Mouse (Mus musculus): ENCODE measurements around the gene Tnnc1. TPM values are rescaled to one million over a fixed set of nuclear protein-coding genes. Genes with fewer than 3 reads are reported as not detected.

The Tnnc1 gene
- 0.27 and 0.83 TPM in 2 replicates for total RNA-seq (2014; rRNA removed)
- polyA plus RNA-seq (2012; rRNA removed): 0.32 TPM in 1 of 2 replicates, not detected in the other

DNA sequence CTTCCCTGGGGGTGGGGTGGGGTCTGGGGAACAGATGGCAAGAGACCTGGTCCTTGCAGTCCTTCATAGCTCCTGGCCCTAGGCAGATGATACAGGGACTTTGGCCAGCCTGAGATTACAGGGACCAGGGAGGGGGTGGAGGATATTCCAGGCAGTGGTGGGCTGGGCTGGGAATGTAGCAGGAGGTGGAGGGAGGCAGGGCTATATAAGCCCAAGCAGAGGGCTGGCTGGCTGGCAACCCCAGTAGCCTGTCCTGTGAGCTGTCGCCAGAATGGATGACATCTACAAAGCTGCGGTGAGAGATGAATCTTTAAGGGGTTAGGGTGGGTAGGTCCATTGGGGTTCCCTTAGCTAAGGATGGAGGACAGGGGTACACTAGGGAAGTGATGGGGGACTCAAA, at the start of gene Tnnc1:
Gene Tnnc1, plus strand, starts transcription at position 229 of the 400 bp plus-strand sequence.
- no peak for DNase-seq (ENCODE audit: extremely low read depth, low read depth, low spot score)
- peaks cover 9% of the 10 kb centered on the region for H3K36me3 ChIP-seq (ENCODE audit: control insufficient read depth, insufficient read depth, low read length)
- 89% methylated on average over 2 of the region's 2 CpGs for WGBS
- peaks cover 11% of the 10 kb centered on the region; the same call in 1 of the 2 replicates for H3K4me1 ChIP-seq (ENCODE audit: control insufficient read depth, insufficient read depth, low read length)
- TF ChIP-seq CTCF (IDR thresholded peaks at IDR 0.05; ENCODE audit: low read depth, low read length) (no peak), POLR2A (IDR thresholded peaks at IDR 0.05; ENCODE audit: extremely low read depth, insufficient read depth, low read length) (no peak)
- H3K4me3 ChIP-seq (ENCODE audit: insufficient read depth, low read depth, low read length): no peak within 1 kb of the TSS
- H3K9ac ChIP-seq (ENCODE audit: low read depth, low read length): no peak within 1 kb of the TSS
- H3K27me3 ChIP-seq (ENCODE audit: control insufficient read depth, insufficient read depth, low read length): no peaks in the 10 kb centered on the region
- H3K27ac ChIP-seq (replicated peaks; ENCODE audit: insufficient read depth, low read depth, low read length): no peak within 1 kb of the TSS
- peaks cover 19% of the 10 kb centered on the region; the same call in 1 of the 2 replicates for H3K79me2 ChIP-seq (ENCODE audit: control insufficient read depth, insufficient read depth, low read length)

DNA sequence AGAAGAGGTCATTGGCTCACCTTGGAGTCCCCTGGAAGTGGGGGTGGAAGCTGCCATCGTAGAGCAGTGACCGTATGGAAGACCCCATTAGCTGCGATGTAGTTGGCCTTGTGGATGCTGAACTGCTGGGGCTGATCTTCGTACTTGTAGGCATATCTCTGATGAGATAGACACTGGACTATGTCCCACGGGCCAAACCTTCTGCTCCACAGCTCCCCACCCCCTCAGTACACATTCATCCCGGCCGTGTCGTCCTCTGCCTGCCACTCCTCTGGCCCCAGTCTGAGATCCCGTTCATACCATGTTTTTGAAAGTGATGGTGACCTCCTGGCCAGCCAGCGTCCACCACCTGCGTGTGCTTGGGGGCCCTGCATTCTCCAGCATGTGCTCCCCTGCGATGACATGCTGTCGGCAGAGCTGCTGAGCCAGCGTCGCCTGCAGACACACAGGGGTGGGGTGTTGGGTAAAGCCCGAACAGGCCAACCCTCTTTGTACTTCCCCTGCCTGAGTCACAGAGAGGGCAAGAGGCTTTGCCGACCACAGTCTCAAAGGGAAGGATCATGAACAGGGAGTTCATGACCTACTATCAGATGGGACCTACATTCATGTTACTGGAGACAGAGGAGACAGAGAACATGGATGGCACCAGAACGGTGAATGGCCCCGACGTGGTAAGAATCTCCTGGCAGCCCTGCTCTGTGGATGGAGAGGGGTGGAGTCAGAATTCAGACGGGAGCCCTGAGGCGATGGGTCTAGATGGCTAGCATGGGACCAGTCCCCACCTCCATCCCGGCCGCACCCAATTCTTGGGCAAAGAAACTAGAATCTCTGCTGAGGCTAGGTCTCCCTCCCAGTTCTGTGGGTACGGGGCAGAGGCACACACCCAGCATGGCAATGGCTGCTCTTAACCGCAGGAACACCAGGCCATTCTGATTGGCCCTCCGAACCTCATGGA, 47.6 kb upstream of the Tnnc1 start:
- peak overlapping the region; percentile 46 for H3K4me3 ChIP-seq (ENCODE audit: insufficient read depth, low read depth, low read length)
- H3K27ac ChIP-seq (replicated peaks; ENCODE audit: insufficient read depth, low read depth, low read length): no peak overlapping the region
- no peaks in the 10 kb centered on the region for H3K79me2 ChIP-seq (ENCODE audit: control insufficient read depth, insufficient read depth, low read length)
- 19% methylated on average over 27 of the region's 27 CpGs for WGBS
- no peaks in the 10 kb centered on the region for H3K36me3 ChIP-seq (ENCODE audit: control insufficient read depth, insufficient read depth, low read length)
- peak; percentile 72 for DNase-seq (ENCODE audit: extremely low read depth, low read depth, low spot score)
- H3K4me1 ChIP-seq (ENCODE audit: control insufficient read depth, insufficient read depth, low read length): peaks cover 9% of the 10 kb centered on the region
- peak overlapping the region; percentile 42; the same call in 1 of the 2 replicates for H3K9ac ChIP-seq (ENCODE audit: low read depth, low read length)
- no peaks in the 10 kb centered on the region for H3K27me3 ChIP-seq (ENCODE audit: control insufficient read depth, insufficient read depth, low read length)
- TF ChIP-seq CTCF (IDR thresholded peaks at IDR 0.05; ENCODE audit: low read depth, low read length): no peak
- TF ChIP-seq POLR2A (IDR thresholded peaks at IDR 0.05; ENCODE audit: extremely low read depth, insufficient read depth, low read length): no peak

DNA sequence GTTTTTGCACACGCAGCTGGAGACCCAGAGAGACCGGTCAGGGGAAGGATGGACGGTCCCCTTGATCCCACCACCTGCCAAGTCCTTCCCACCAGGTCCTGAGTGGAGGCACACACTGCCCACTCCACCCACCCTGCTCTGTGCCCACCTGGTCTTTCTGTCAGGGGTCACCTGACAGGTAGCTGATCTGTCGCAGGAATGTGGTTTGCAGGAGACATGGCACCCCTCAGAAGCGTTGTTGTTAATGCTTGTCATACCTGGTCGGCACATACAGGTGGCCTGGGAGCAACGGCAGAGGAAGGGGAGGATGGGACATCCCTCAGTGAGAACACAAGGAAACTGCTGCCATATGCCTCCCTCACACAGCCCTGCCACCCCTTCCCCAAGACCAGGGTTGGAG, 46.9 kb upstream of the Tnnc1 start:
- TF ChIP-seq CTCF (IDR thresholded peaks at IDR 0.05; ENCODE audit: low read depth, low read length) (no peak), POLR2A (IDR thresholded peaks at IDR 0.05; ENCODE audit: extremely low read depth, insufficient read depth, low read length) (no peak)

DNA sequence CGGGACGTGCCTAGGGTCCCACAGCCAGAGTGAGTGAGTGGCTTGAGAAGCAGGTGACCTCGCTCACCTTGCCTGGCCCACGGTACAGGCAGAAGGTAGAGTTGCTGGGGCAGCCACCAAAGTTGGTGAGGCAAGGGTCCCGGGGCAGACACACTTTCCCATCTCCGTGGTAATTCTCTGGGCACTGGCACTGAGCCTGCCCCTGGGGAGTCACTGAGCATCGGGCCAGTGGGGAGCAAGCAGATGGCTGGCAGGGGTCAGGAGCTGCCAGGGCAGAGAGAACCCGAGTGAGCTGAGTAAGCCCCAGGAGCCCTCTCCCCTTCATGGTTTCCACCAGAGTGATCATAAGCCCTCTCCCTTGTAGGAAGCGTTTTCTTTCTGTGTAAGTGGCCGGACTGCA, 46.5 kb upstream of the Tnnc1 start:
- H3K27ac ChIP-seq (replicated peaks; ENCODE audit: insufficient read depth, low read depth, low read length): no peak overlapping the region
- DNase-seq (ENCODE audit: extremely low read depth, low read depth, low spot score): no peak
- 60% methylated on average over 10 of the region's 10 CpGs for WGBS
- peaks cover 9% of the 10 kb centered on the region for H3K4me1 ChIP-seq (ENCODE audit: control insufficient read depth, insufficient read depth, low read length)
- no peaks in the 10 kb centered on the region for H3K36me3 ChIP-seq (ENCODE audit: control insufficient read depth, insufficient read depth, low read length)
- H3K79me2 ChIP-seq (ENCODE audit: control insufficient read depth, insufficient read depth, low read length): no peaks in the 10 kb centered on the region
- TF ChIP-seq CTCF (IDR thresholded peaks at IDR 0.05; ENCODE audit: low read depth, low read length) (no peak), POLR2A (IDR thresholded peaks at IDR 0.05; ENCODE audit: extremely low read depth, insufficient read depth, low read length) (no peak)
- H3K9ac ChIP-seq (ENCODE audit: low read depth, low read length): no peak overlapping the region
- no peak overlapping the region for H3K4me3 ChIP-seq (ENCODE audit: insufficient read depth, low read depth, low read length)
- no peaks in the 10 kb centered on the region for H3K27me3 ChIP-seq (ENCODE audit: control insufficient read depth, insufficient read depth, low read length)

More for the DNA sequence above, 46.9 kb upstream of the Tnnc1 start:
- 78% methylated on average over 7 of the region's 7 CpGs for WGBS
- H3K9ac ChIP-seq (ENCODE audit: low read depth, low read length): no peak overlapping the region
- DNase-seq (ENCODE audit: extremely low read depth, low read depth, low spot score): no peak
- no peaks in the 10 kb centered on the region for H3K79me2 ChIP-seq (ENCODE audit: control insufficient read depth, insufficient read depth, low read length)
- no peak overlapping the region for H3K27ac ChIP-seq (replicated peaks; ENCODE audit: insufficient read depth, low read depth, low read length)
- H3K4me3 ChIP-seq (ENCODE audit: insufficient read depth, low read depth, low read length): no peak overlapping the region
- H3K27me3 ChIP-seq (ENCODE audit: control insufficient read depth, insufficient read depth, low read length): no peaks in the 10 kb centered on the region
- no peaks in the 10 kb centered on the region for H3K36me3 ChIP-seq (ENCODE audit: control insufficient read depth, insufficient read depth, low read length)
- peaks cover 9% of the 10 kb centered on the region for H3K4me1 ChIP-seq (ENCODE audit: control insufficient read depth, insufficient read depth, low read length)

DNA sequence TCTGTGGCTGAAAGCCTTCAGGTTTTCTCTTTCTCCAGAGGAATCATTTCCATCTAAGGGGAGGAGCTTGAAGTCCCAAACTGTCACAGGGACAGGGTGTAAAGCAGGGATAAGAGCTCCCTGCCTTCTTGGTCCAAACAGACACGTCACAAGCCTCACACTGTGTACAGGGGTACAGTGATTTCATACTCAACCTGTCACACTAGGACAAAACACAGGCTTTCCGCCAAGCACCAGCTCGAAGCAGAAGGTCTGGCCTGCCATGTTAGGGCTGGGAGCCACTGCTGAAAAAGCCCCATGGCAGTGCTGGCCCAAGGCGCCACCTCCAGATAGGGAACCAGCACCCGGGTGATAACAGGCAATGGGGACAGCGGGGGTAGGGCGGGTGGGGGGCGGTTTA, 44.0 kb upstream of the Tnnc1 start:
- Histone ChIP-seq H3K9ac (ENCODE audit: low read depth, low read length) (no peak overlapping the region), H3K27me3 (ENCODE audit: control insufficient read depth, insufficient read depth, low read length) (no peaks in the 10 kb centered on the region), H3K4me1 (ENCODE audit: control insufficient read depth, insufficient read depth, low read length) (peaks cover 9% of the 10 kb centered on the region), H3K4me3 (ENCODE audit: insufficient read depth, low read depth, low read length) (no peak overlapping the region), H3K36me3 (ENCODE audit: control insufficient read depth, insufficient read depth, low read length) (no peaks in the 10 kb centered on the region), H3K79me2 (ENCODE audit: control insufficient read depth, insufficient read depth, low read length) (no peaks in the 10 kb centered on the region), H3K27ac (replicated peaks; ENCODE audit: insufficient read depth, low read depth, low read length) (no peak overlapping the region)
- no peak for DNase-seq (ENCODE audit: extremely low read depth, low read depth, low spot score)
- TF ChIP-seq POLR2A (IDR thresholded peaks at IDR 0.05; ENCODE audit: extremely low read depth, insufficient read depth, low read length) (no peak), CTCF (IDR thresholded peaks at IDR 0.05; ENCODE audit: low read depth, low read length) (no peak)
- 78% methylated on average over 8 of the region's 8 CpGs for WGBS

DNA sequence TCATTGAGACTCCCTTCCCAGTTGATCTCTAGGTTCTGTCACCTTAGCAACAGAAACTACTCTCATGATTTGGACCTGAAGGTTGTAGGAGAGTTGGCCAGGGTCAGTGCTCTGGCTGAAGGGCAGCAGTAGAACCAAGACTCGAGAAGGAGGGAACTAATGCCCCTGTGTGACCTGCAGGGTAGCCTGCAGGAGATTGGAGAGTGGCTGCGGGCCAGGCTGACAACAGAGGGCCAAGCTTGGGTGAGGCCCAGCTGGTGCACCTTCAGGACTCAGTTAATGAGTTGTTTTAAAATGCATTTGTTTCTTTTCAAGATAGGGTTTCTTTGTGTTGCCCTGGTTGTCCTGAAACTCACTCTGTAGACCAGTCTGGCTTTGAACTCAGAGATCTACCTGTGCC, 43.1 kb upstream of the Tnnc1 start:
- Histone ChIP-seq H3K27me3 (ENCODE audit: control insufficient read depth, insufficient read depth, low read length) (no peaks in the 10 kb centered on the region), H3K79me2 (ENCODE audit: control insufficient read depth, insufficient read depth, low read length) (no peaks in the 10 kb centered on the region), H3K4me3 (ENCODE audit: insufficient read depth, low read depth, low read length) (no peak overlapping the region), H3K4me1 (ENCODE audit: control insufficient read depth, insufficient read depth, low read length) (peaks cover 7% of the 10 kb centered on the region), H3K9ac (ENCODE audit: low read depth, low read length) (no peak overlapping the region), H3K36me3 (ENCODE audit: control insufficient read depth, insufficient read depth, low read length) (no peaks in the 10 kb centered on the region), H3K27ac (replicated peaks; ENCODE audit: insufficient read depth, low read depth, low read length) (no peak overlapping the region)
- no peak for DNase-seq (ENCODE audit: extremely low read depth, low read depth, low spot score)
- WGBS: 22% methylated on average over 2 of the region's 2 CpGs
- TF ChIP-seq CTCF (IDR thresholded peaks at IDR 0.05; ENCODE audit: low read depth, low read length) (no peak), POLR2A (IDR thresholded peaks at IDR 0.05; ENCODE audit: extremely low read depth, insufficient read depth, low read length) (no peak)
